Mouse (Mus musculus) thymus, postnatal 14 days (tissue): ENCODE measurements around the gene Trim26.

ENCODE experiments used
- DNase-seq: peaks from one replicate; pipeline ENCODE4 v3.0.0; 2021

Trim26 gene

DNA sequence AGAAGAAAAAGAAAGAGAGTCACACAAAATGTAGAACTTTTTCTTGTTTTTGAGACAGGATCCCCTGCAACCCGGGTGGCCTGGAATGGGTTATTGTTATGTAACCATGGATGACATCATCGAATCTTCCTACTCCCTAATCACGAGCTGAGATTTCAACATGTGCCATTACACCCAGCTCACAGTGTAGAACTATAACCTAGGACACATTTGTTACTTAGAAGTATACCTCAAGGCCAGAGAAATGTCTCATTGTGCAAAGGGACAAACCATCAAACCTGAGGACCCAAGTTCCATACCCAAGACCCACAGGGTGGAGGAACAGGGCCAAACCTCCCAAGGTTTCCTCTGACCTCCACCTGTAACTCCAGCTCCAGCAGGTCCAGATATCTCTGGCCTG lies 66.7 kb downstream of the Trim26 start:
- DNase-seq = no peak

DNA sequence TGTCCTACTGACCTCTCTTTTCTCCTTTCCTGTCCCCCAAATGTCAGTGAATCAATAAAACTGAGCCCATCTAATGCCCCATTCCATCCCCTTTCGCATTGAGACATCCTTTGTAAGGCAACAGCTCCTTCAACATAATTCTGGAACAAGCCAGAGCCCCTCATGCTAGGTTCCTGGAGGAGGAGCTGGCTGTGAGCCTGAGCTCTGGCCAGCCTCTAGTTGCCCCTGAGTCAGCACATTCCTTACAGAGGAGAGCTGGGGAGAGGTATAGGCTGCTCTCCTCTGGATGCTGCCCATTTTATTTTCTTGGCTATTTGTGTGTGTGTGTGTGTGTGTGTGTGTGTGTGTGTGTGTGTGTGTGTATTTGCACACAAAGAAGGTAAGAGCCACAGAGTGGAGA lies 71.3 kb downstream of the Trim26 start:
- no peak for DNase-seq
